Mouse (Mus musculus) spleen, adult 2 months (tissue): ENCODE results near the gene Gm9639.

Experiments
- CTCF ChIP-seq: fragments of 200-500 bp; IDR thresholded peaks from 2 replicates; pipeline ENCODE4 v1.5.1; 2011; ENCODE audit warnings: mild to moderate bottlenecking, inconsistent platforms; ENCODE audit not compliant: insufficient read depth, insufficient read length, insufficient replicate concordance; ENCODE audit errors: extremely low read depth
- POLR2A ChIP-seq: fragments of 200-500 bp; IDR thresholded peaks from 2 replicates; pipeline ENCODE4 v1.6.1; 2011; ENCODE audit warnings: low read depth, low read length, inconsistent platforms

DNA sequence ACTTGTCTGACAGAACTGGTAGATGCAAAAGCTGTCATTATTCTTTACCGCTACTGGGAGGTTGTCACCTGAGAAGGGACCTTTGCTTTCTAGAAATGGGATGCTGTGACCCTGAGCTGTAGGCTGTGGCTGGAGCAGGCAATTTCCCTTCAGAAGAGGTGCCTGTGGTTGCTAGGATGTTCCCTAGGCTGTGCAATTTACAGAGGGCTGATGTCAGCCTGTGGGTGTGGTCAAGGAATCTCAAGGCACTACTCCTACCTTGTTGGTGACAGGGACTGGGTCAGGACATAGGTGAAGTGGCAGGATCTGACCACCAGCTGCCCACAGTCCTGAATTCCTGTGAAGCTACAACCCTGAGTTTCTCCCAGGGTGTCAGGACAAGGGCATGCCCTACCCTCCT lies 25.1 kb downstream of the Gm9639 start:
- TF ChIP-seq CTCF (no peak), POLR2A (no peak)
